Mouse (Mus musculus) myocyte (in vitro differentiated cells): ENCODE results near the gene Nacc1. TPM values are rescaled to one million over a fixed set of nuclear protein-coding genes. Genes with fewer than 3 reads are reported as not detected.
A peak's percentile ranks its signal among the peaks of the same experiment; 100 is the strongest.

ENCODE experiments used
- H3K27me3 ChIP-seq: one replicate; pipeline ENCODE4 v1.6.1; 2011; ENCODE audit not compliant: control insufficient read depth, insufficient read depth, insufficient read length
- H3K36me3 ChIP-seq: one replicate; pipeline ENCODE4 v1.6.1; 2011; ENCODE audit not compliant: control insufficient read depth, insufficient read depth
- H3K4me2 ChIP-seq: one replicate; pipeline ENCODE4 v1.6.1; 2011; ENCODE audit warnings: low read depth, control low read depth
- H3K4me3 ChIP-seq: one replicate; pipeline ENCODE4 v1.5.1; 2011; ENCODE audit warnings: mild to moderate bottlenecking, control low read depth, moderate library complexity
- H3K79me2 ChIP-seq: one replicate; pipeline ENCODE4 v1.6.1; 2011; ENCODE audit not compliant: control insufficient read depth, insufficient read depth
- H3ac ChIP-seq: one replicate; pipeline ENCODE4 v1.6.1; 2011; ENCODE audit not compliant: control insufficient read depth, insufficient read length
- CEBPB ChIP-seq: IDR thresholded peaks from 2 replicates; pipeline ENCODE4 v1.6.1; 2011; ENCODE audit warnings: mild to moderate bottlenecking, moderate library complexity; ENCODE audit not compliant: poor library complexity, insufficient read depth, severe bottlenecking
- E2F4 ChIP-seq: IDR thresholded peaks from one replicate; pipeline ENCODE4 v1.6.1; 2011; ENCODE audit warnings: mild to moderate bottlenecking, control low read depth, moderate library complexity; ENCODE audit not compliant: insufficient read depth
- MAX ChIP-seq: IDR thresholded peaks from one replicate; pipeline ENCODE4 v1.6.1; 2011; ENCODE audit warnings: low read depth, mild to moderate bottlenecking, control low read depth
- MYOD1 ChIP-seq, 3 experiments: IDR thresholded peaks; one replicate each; pipeline ENCODE4 v1.6.1; 2011; ENCODE audit warnings: control low read depth in 2 of 3, low read depth in 2 of 3, mild to moderate bottlenecking in 2 of 3, moderate library complexity in 1 of 3; ENCODE audit not compliant: insufficient read length in 2 of 3, control insufficient read depth in 1 of 3
- MYOG ChIP-seq, 3 experiments: IDR thresholded peaks; one replicate each; pipeline ENCODE4 v1.6.1; 2011; ENCODE audit warnings: control low read depth in 2 of 3, low read depth in 2 of 3, mild to moderate bottlenecking in 2 of 3; ENCODE audit not compliant: insufficient read length in 2 of 3, control insufficient read depth in 1 of 3, insufficient read depth in 1 of 3
- POLR2A ChIP-seq: IDR thresholded peaks from one replicate; pipeline ENCODE4 v1.6.1; 2011; ENCODE audit warnings: low read depth, mild to moderate bottlenecking, control low read depth, moderate library complexity; ENCODE audit not compliant: insufficient read length
- POLR2AphosphoS2 ChIP-seq: IDR thresholded peaks from one replicate; pipeline ENCODE4 v1.6.1; 2011; ENCODE audit warnings: low read depth, control low read depth; ENCODE audit not compliant: insufficient read length
- REST ChIP-seq: IDR thresholded peaks from one replicate; pipeline ENCODE4 v1.6.1; 2011; ENCODE audit warnings: mild to moderate bottlenecking, control low read depth, moderate library complexity; ENCODE audit not compliant: insufficient read depth, insufficient read length
- SRF ChIP-seq: IDR thresholded peaks from one replicate; pipeline ENCODE4 v1.6.1; 2011; ENCODE audit warnings: low read depth; ENCODE audit not compliant: control insufficient read depth, insufficient read length
- TCF12 ChIP-seq: IDR thresholded peaks from one replicate; pipeline ENCODE4 v1.6.1; 2011; ENCODE audit warnings: mild to moderate bottlenecking, control low read depth; ENCODE audit not compliant: poor library complexity, insufficient read depth, severe bottlenecking
- TCF3 ChIP-seq: IDR thresholded peaks from one replicate; pipeline ENCODE4 v1.6.1; 2011; ENCODE audit warnings: low read depth, control low read depth; ENCODE audit not compliant: insufficient read length
- USF1 ChIP-seq: IDR thresholded peaks from one replicate; pipeline ENCODE4 v1.6.1; 2011; ENCODE audit warnings: low read depth, mild to moderate bottlenecking, control low read depth, moderate library complexity
- polyA plus RNA-seq: library from polyadenylated mRNA; unstranded; fragments of >200 nt; fragmentation: generic; extraction: Trizol; gene quantifications from one replicate; pipeline ENCODE4 v1.2.1, GENCODE M21; 2012; ENCODE audit warnings: missing spikeins

Gene Nacc1
- polyA plus RNA-seq, 1 experiment, result 56.1 TPM

- TF ChIP-seq TCF12 (no peak), MYOD1 (IDR thresholded peaks at IDR 0.05; ENCODE audit: control insufficient read depth in 1 of 3, insufficient read length in 2 of 3, low read depth in 2 of 3) (no peak), SRF (no peak), CEBPB (no peak), MAX (no peak), E2F4 (no peak), POLR2A (no peak), MYOG (IDR thresholded peaks at IDR 0.05; ENCODE audit: control insufficient read depth in 1 of 3, insufficient read depth in 1 of 3, insufficient read length in 2 of 3, low read depth in 2 of 3) (no peak), REST (no peak), TCF3 (no peak), POLR2AphosphoS2 (no peak), USF1 (no peak)
- no peaks in the 10 kb centered on the region for H3K27me3 ChIP-seq
- no peak overlapping the region for H3K4me2 ChIP-seq
- no peaks in the 10 kb centered on the region for H3K79me2 ChIP-seq
- no peak overlapping the region for H3ac ChIP-seq
- no peak overlapping the region for H3K4me3 ChIP-seq
- no peaks in the 10 kb centered on the region for H3K36me3 ChIP-seq
Measured at GRCm38 (mm10) chr8:84650213-84650612, 37.4 kb downstream of the Nacc1 start.

GRCm38 (mm10) chr8:84647461-84647901, 40.2 kb downstream of the Nacc1 start:
- no peak overlapping the region for H3K4me3 ChIP-seq
- no peaks in the 10 kb centered on the region for H3K36me3 ChIP-seq
- H3ac ChIP-seq, result no peak overlapping the region
- no peak overlapping the region for H3K4me2 ChIP-seq
- H3K79me2 ChIP-seq, result no peaks in the 10 kb centered on the region
- no peaks in the 10 kb centered on the region for H3K27me3 ChIP-seq
- no peak for TF ChIP-seq MYOD1 (IDR thresholded peaks at IDR 0.05; ENCODE audit: control insufficient read depth in 1 of 3, insufficient read length in 2 of 3, low read depth in 2 of 3)
- TF ChIP-seq POLR2AphosphoS2, result no peak
- no peak for TF ChIP-seq MAX
- TF ChIP-seq USF1, result no peak
- no peak for TF ChIP-seq E2F4
- no peak for TF ChIP-seq MYOG (IDR thresholded peaks at IDR 0.05; ENCODE audit: control insufficient read depth in 1 of 3, insufficient read depth in 1 of 3, insufficient read length in 2 of 3, low read depth in 2 of 3)
- no peak for TF ChIP-seq TCF3
- no peak for TF ChIP-seq POLR2A
- TF ChIP-seq CEBPB, result no peak
- no peak for TF ChIP-seq TCF12
- TF ChIP-seq SRF, result no peak

GRCm38 (mm10) chr8:84646800-84647199, 40.9 kb downstream of the Nacc1 start:
- no peak overlapping the region for H3ac ChIP-seq
- H3K27me3 ChIP-seq, result no peaks in the 10 kb centered on the region
- H3K4me2 ChIP-seq, result no peak overlapping the region
- H3K79me2 ChIP-seq, result no peaks in the 10 kb centered on the region
- TF ChIP-seq POLR2A (no peak), E2F4 (no peak), POLR2AphosphoS2 (no peak), TCF3 (no peak), REST (no peak), MYOG (IDR thresholded peaks at IDR 0.05; ENCODE audit: control insufficient read depth in 1 of 3, insufficient read depth in 1 of 3, insufficient read length in 2 of 3, low read depth in 2 of 3) (no peak), SRF (no peak), CEBPB (no peak), TCF12 (no peak), USF1 (no peak), MYOD1 (IDR thresholded peaks at IDR 0.05; ENCODE audit: control insufficient read depth in 1 of 3, insufficient read length in 2 of 3, low read depth in 2 of 3) (no peak), MAX (no peak)
- H3K36me3 ChIP-seq, result no peaks in the 10 kb centered on the region
- H3K4me3 ChIP-seq, result no peak overlapping the region

GRCm38 (mm10) chr8:84643019-84643418, 44.6 kb downstream of the Nacc1 start:
- H3K36me3 ChIP-seq, result no peaks in the 10 kb centered on the region
- TF ChIP-seq CEBPB (no peak), POLR2A (no peak), E2F4 (no peak), SRF (no peak), USF1 (no peak)

GRCm38 (mm10) chr8:84641578-84642361, 45.9 kb downstream of the Nacc1 start:
- no peaks in the 10 kb centered on the region for H3K27me3 ChIP-seq
- no peak overlapping the region for H3K4me3 ChIP-seq
- TF ChIP-seq TCF12, result no peak
- TF ChIP-seq REST, result no peak
- no peak for TF ChIP-seq MYOG (IDR thresholded peaks at IDR 0.05; ENCODE audit: control insufficient read depth in 1 of 3, insufficient read depth in 1 of 3, insufficient read length in 2 of 3, low read depth in 2 of 3)
- no peak for TF ChIP-seq MYOD1 (IDR thresholded peaks at IDR 0.05; ENCODE audit: control insufficient read depth in 1 of 3, insufficient read length in 2 of 3, low read depth in 2 of 3)
- no peak for TF ChIP-seq CEBPB
- no peak for TF ChIP-seq USF1
- TF ChIP-seq TCF3, result no peak
- TF ChIP-seq SRF, result no peak
- no peaks in the 10 kb centered on the region for H3K36me3 ChIP-seq
- H3K79me2 ChIP-seq, result no peaks in the 10 kb centered on the region
- no peak overlapping the region for H3ac ChIP-seq
- peak overlapping the region; percentile 49 for H3K4me2 ChIP-seq

More at GRCm38 (mm10) chr8:84643019-84643418, 44.6 kb downstream of the Nacc1 start:
- H3K79me2 ChIP-seq, result no peaks in the 10 kb centered on the region
- H3K27me3 ChIP-seq, result no peaks in the 10 kb centered on the region
- peak overlapping the region; percentile 49 for H3K4me2 ChIP-seq
- H3ac ChIP-seq, result no peak overlapping the region
- H3K4me3 ChIP-seq, result no peak overlapping the region
